Mouse (Mus musculus) hindbrain, embryonic 11.5 days (tissue): ENCODE measurements around the gene Dgkh. TPM values are rescaled to one million over a fixed set of nuclear protein-coding genes. Genes with fewer than 3 reads are reported as not detected.
A peak's percentile ranks its signal among the peaks of the same experiment; 100 is the strongest.

ENCODE experiments used
- ATAC-seq: fragments of 200-750 bp; cut with Nextera tagmentation; 2 replicates; pipeline ENCODE4 v1.8.0; 2017; ENCODE audit warnings: mild to moderate bottlenecking, moderate TSS enrichment, moderate library complexity; ENCODE audit not compliant: low FRiP score
- DNase-seq: peaks from one replicate; pipeline ENCODE4 v3.0.0-alpha.2; 2015; ENCODE audit warnings: low spot score
- H3K27ac ChIP-seq: fragments of 300-500 bp; sonication (generic); 2 replicates; pipeline ENCODE4 v1.5.1; 2014; ENCODE audit warnings: mild to moderate bottlenecking, low read depth, low read length
- H3K27me3 ChIP-seq: fragments of 300-500 bp; sonication (generic); 2 replicates; pipeline ENCODE4 v1.6.1; 2014; ENCODE audit warnings: mild to moderate bottlenecking, low read length, moderate library complexity, mixed read lengths; ENCODE audit not compliant: control insufficient read depth, insufficient read depth
- H3K36me3 ChIP-seq: fragments of 300-500 bp; sonication (generic); 2 replicates; pipeline ENCODE4 v1.6.1; 2014; ENCODE audit warnings: mild to moderate bottlenecking, low read length, moderate library complexity, mixed read lengths; ENCODE audit not compliant: control insufficient read depth, insufficient read depth
- H3K4me1 ChIP-seq: fragments of 300-500 bp; sonication (generic); replicated peaks from 2 replicates; pipeline ENCODE4 v1.6.1; 2014; ENCODE audit warnings: low read length, mixed read lengths; ENCODE audit not compliant: control insufficient read depth, insufficient read depth
- H3K4me2 ChIP-seq: fragments of 300-500 bp; sonication (generic); replicated peaks from 2 replicates; pipeline ENCODE4 v1.6.1; 2014; ENCODE audit warnings: mild to moderate bottlenecking, low read depth, low read length
- H3K4me3 ChIP-seq: fragments of 300-500 bp; sonication (generic); 2 replicates; pipeline ENCODE4 v1.5.1; 2014; ENCODE audit warnings: low read depth, low read length
- H3K9ac ChIP-seq: fragments of 300-500 bp; sonication (generic); 2 replicates; pipeline ENCODE4 v1.6.1; 2014; ENCODE audit warnings: low read depth, low read length
- H3K9me3 ChIP-seq: fragments of 300-500 bp; sonication (generic); 2 replicates; pipeline ENCODE4 v1.6.1; 2016; ENCODE audit warnings: low read length; ENCODE audit not compliant: control insufficient read depth
- WGBS: fragments of 180-500 bp; shearing (Covaris S2); extraction: QIAGEN DNeasy Blood & Tissue Kit; methylation state at CpG from one replicate; pipeline ENCODE4 v1.1.7; 2014; 5-methylcytosine and 5-hydroxymethylcytosine counted together
- polyA plus RNA-seq: library from polyadenylated mRNA; unstranded; fragments of >200 nt; fragmentation: Nextera tagmentation; extraction: Ambion mirVana; gene quantifications from 2 replicates; pipeline ENCODE4 v1.2.1, GENCODE M21; 2014

Gene Dgkh
- polyA plus RNA-seq, 1 experiment from 2014 or later: 2.2 TPM

- WGBS: 78% methylated on average over 9 of the region's 9 CpGs
- ATAC-seq: no peak
- no peak for DNase-seq
- Histone ChIP-seq H3K27ac (no peak overlapping the region), H3K9ac (no peak overlapping the region), H3K4me2 (no peak overlapping the region), H3K27me3 (no peaks in the 10 kb centered on the region), H3K36me3 (no peaks in the 10 kb centered on the region), H3K4me1 (no peaks in the 10 kb centered on the region), H3K9me3 (no peaks in the 10 kb centered on the region), H3K4me3 (no peak overlapping the region)
These were observed 120.3 kb downstream of the Dgkh start for GRCm38 (mm10) chr14:78612111-78612788.

- Histone ChIP-seq H3K36me3 (no peaks in the 10 kb centered on the region), H3K27ac (no peak overlapping the region), H3K4me1 (no peaks in the 10 kb centered on the region), H3K9ac (no peak overlapping the region), H3K4me3 (no peak overlapping the region), H3K4me2 (no peak overlapping the region), H3K9me3 (no peaks in the 10 kb centered on the region), H3K27me3 (no peaks in the 10 kb centered on the region)
- WGBS: 91% methylated on average over 6 of the region's 6 CpGs
- DNase-seq (no peak), ATAC-seq (no peak)
These were observed 137.7 kb downstream of the Dgkh start for GRCm38 (mm10) chr14:78594916-78595315.

GRCm38 (mm10) chr14:78592965-78593364 is 139.6 kb downstream of the Dgkh start:
- H3K4me3 ChIP-seq: no peak overlapping the region
- DNase-seq: no peak
- H3K9ac ChIP-seq: no peak overlapping the region
- H3K36me3 ChIP-seq: no peaks in the 10 kb centered on the region
- H3K27ac ChIP-seq: no peak overlapping the region
- H3K4me1 ChIP-seq: no peaks in the 10 kb centered on the region
- WGBS: 98% methylated on average over 3 of the region's 3 CpGs
- no peaks in the 10 kb centered on the region for H3K27me3 ChIP-seq
- no peak for ATAC-seq
- H3K4me2 ChIP-seq: no peak overlapping the region
- no peaks in the 10 kb centered on the region for H3K9me3 ChIP-seq

GRCm38 (mm10) chr14:78590335-78590734 is 142.2 kb downstream of the Dgkh start:
- ATAC-seq (no peak), DNase-seq (peak; percentile 79)
- Histone ChIP-seq H3K9me3 (no peaks in the 10 kb centered on the region), H3K4me1 (no peaks in the 10 kb centered on the region), H3K9ac (no peak overlapping the region), H3K4me2 (no peak overlapping the region), H3K36me3 (no peaks in the 10 kb centered on the region), H3K27ac (no peak overlapping the region), H3K4me3 (no peak overlapping the region), H3K27me3 (no peaks in the 10 kb centered on the region)
- WGBS: 6% methylated on average over 2 of the region's 2 CpGs

GRCm38 (mm10) chr14:78584222-78584621 is 148.4 kb downstream of the Dgkh start:
- Histone ChIP-seq H3K4me2 (no peak overlapping the region), H3K27me3 (no peaks in the 10 kb centered on the region), H3K9ac (no peak overlapping the region), H3K36me3 (0 out of 2 replicates have a peak, but pooled peaks cover 2% of the 10 kb centered on the region), H3K9me3 (no peaks in the 10 kb centered on the region), H3K4me1 (no peaks in the 10 kb centered on the region), H3K4me3 (no peak overlapping the region), H3K27ac (no peak overlapping the region)
- DNase-seq (no peak), ATAC-seq (no peak)
- 89% methylated on average over 13 of the region's 13 CpGs for WGBS

GRCm38 (mm10) chr14:78583168-78583567 is 149.4 kb downstream of the Dgkh start:
- DNase-seq (no peak), ATAC-seq (no peak)
- H3K27ac ChIP-seq: no peak overlapping the region
- H3K4me2 ChIP-seq: no peak overlapping the region
- H3K36me3 ChIP-seq: 0 out of 2 replicates have a peak, but pooled peaks cover 2% of the 10 kb centered on the region
- no peaks in the 10 kb centered on the region for H3K9me3 ChIP-seq
- no peak overlapping the region for H3K4me3 ChIP-seq
- no peak overlapping the region for H3K9ac ChIP-seq
- no peaks in the 10 kb centered on the region for H3K4me1 ChIP-seq
- no peaks in the 10 kb centered on the region for H3K27me3 ChIP-seq

- Histone ChIP-seq H3K4me1 (no peaks in the 10 kb centered on the region), H3K36me3 (no peaks in the 10 kb centered on the region), H3K27ac (no peak overlapping the region), H3K27me3 (no peaks in the 10 kb centered on the region), H3K4me3 (no peak overlapping the region), H3K9ac (no peak overlapping the region), H3K4me2 (no peak overlapping the region), H3K9me3 (no peaks in the 10 kb centered on the region)
- no peak for DNase-seq
- ATAC-seq: no peak
- WGBS: 71% methylated on average over 13 of the region's 13 CpGs
These were observed 156.7 kb downstream of the Dgkh start for GRCm38 (mm10) chr14:78575899-78576298.

- no peak for DNase-seq
- 94% methylated on average over 5 of the region's 5 CpGs for WGBS
These were observed 164.2 kb downstream of the Dgkh start for GRCm38 (mm10) chr14:78568410-78568809.

GRCm38 (mm10) chr14:78566431-78566830 is 166.1 kb downstream of the Dgkh start:
- Histone ChIP-seq H3K27ac (no peak overlapping the region), H3K9me3 (no peaks in the 10 kb centered on the region), H3K4me1 (no peaks in the 10 kb centered on the region), H3K4me2 (no peak overlapping the region), H3K9ac (no peak overlapping the region), H3K4me3 (no peak overlapping the region), H3K36me3 (no peaks in the 10 kb centered on the region), H3K27me3 (no peaks in the 10 kb centered on the region)
- DNase-seq (no peak), ATAC-seq (no peak)
- 82% methylated on average over 4 of the region's 4 CpGs for WGBS

More at GRCm38 (mm10) chr14:78568410-78568809, 164.2 kb downstream of the Dgkh start:
- Histone ChIP-seq H3K4me1 (no peaks in the 10 kb centered on the region), H3K9ac (no peak overlapping the region), H3K27ac (no peak overlapping the region), H3K36me3 (no peaks in the 10 kb centered on the region), H3K9me3 (no peaks in the 10 kb centered on the region), H3K4me3 (no peak overlapping the region), H3K27me3 (no peaks in the 10 kb centered on the region), H3K4me2 (no peak overlapping the region)
- ATAC-seq: no peak
